Mouse (Mus musculus) bone marrow macrophage, adult 2 months (primary cell): ENCODE measurements around the gene Pecam1. TPM values are rescaled to one million over a fixed set of nuclear protein-coding genes. Genes with fewer than 3 reads are reported as not detected.

Source experiments
- H3K27ac ChIP-seq: 2 replicates; pipeline ENCODE4 v1.5.1; 2012; ENCODE audit warnings: low read depth, low read length; ENCODE audit not compliant: insufficient read depth
- H3K4me1 ChIP-seq: 2 replicates; pipeline ENCODE4 v1.6.1; 2012; ENCODE audit warnings: low read length; ENCODE audit not compliant: control insufficient read depth, insufficient read depth
- H3K4me3 ChIP-seq: 2 replicates; pipeline ENCODE4 v1.5.1; 2012; ENCODE audit warnings: mild to moderate bottlenecking, low read length, moderate library complexity; ENCODE audit not compliant: insufficient read depth
- CTCF ChIP-seq: IDR thresholded peaks from 2 replicates; pipeline ENCODE4 v1.5.1; 2012; ENCODE audit warnings: low read depth, mild to moderate bottlenecking, low read length, moderate library complexity
- POLR2A ChIP-seq: IDR thresholded peaks from 2 replicates; pipeline ENCODE4 v1.6.1; 2012; ENCODE audit warnings: mild to moderate bottlenecking, low read depth, low read length, borderline replicate concordance
- polyA plus RNA-seq: library from polyadenylated mRNA; stranded (reverse); fragments of >200 nt; gene quantifications from 2 replicates; pipeline ENCODE4 v1.2.4, GENCODE M21; 2012; ENCODE audit not compliant: missing spikeins, insufficient read depth, insufficient read length

Pecam1 gene
- polyA plus RNA-seq, 1 experiment, result 4.8 TPM

GRCm38 (mm10) chr11:106715066-106715465 lies 35.4 kb downstream of the Pecam1 start:
- Histone ChIP-seq H3K4me3 (no peak overlapping the region), H3K4me1 (peaks cover 16% of the 10 kb centered on the region), H3K27ac (no peak overlapping the region)

DNA sequence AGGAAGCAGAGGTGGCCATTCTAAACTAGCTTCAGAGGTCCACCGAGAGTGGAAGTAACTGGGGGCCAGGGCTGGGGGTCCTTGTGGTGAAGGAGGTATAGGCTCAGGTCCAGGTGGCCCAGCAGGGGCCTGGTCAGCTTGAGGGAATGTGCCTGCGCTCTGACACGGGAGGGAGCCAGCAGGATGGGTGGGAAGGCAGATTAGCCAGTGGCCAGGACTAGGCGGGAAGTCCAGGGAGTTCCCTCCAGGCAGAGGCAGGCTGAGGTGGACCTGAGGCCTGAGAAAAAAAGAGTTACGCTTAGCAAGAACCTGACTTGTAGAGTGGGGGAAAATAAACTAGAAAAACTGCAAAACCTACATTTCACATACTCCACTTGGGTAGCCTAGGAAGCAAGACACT lies 39.6 kb downstream of the Pecam1 start:
- Histone ChIP-seq H3K4me1 (no peaks in the 10 kb centered on the region), H3K27ac (no peak overlapping the region), H3K4me3 (no peak overlapping the region)
- TF ChIP-seq CTCF, result no peak
- TF ChIP-seq POLR2A, result no peak

More at GRCm38 (mm10) chr11:106715066-106715465, 35.4 kb downstream of the Pecam1 start:
- TF ChIP-seq POLR2A (no peak), CTCF (no peak)

DNA sequence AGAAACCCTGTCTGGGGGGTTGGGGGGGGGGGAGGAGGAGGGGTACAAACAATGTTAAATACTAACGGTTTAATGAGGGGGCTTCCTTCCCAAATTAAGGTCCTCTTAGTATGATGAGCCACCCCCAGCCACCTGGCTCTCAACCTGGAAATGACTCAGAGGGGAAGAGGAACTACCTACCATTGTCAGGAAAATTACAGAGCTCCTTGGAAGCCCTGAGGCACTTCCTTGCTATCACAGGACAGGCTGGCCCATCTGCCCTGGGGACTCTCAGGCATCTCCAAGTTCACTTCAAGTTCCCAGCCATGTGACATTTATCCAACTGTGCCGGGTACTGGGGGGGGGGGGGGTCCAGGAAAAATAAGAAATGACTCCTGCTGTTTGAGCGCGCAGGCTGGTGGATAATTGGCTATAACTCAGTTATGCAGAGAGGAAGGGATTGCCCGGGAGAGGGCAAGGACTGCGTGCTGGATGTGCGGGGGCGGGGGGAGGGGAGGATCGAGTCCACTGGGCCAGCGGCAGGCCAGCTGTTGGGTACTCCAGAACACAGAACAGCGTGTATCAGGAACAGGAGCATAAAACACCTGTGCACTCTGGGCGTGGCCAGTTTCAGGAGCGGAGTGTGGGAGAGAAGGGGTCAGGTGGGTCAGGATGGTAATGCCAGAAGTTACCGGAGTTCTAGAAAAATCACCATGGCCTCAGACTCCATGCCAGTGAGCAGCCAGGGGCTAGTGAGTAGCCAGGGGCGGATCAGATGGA lies 41.0 kb downstream of the Pecam1 start:
- H3K4me3 ChIP-seq, result no peak overlapping the region
- no peak for TF ChIP-seq POLR2A
- TF ChIP-seq CTCF, result no peak
- no peaks in the 10 kb centered on the region for H3K4me1 ChIP-seq
- H3K27ac ChIP-seq, result no peak overlapping the region

- Histone ChIP-seq H3K4me3 (no peak overlapping the region), H3K27ac (no peak overlapping the region), H3K4me1 (no peaks in the 10 kb centered on the region; the same call in 1 of the 2 replicates)
- TF ChIP-seq POLR2A (no peak), CTCF (no peak)
Observed at GRCm38 (mm10) chr11:106707866-106708265, 42.6 kb downstream of the Pecam1 start.

- no peak overlapping the region for H3K27ac ChIP-seq
- peaks cover 4% of the 10 kb centered on the region for H3K4me1 ChIP-seq
- no peak for TF ChIP-seq CTCF
- no peak overlapping the region for H3K4me3 ChIP-seq
Observed at GRCm38 (mm10) chr11:106707085-106707484, 43.3 kb downstream of the Pecam1 start.

- H3K27ac ChIP-seq, result no peak overlapping the region
- peaks cover 4% of the 10 kb centered on the region for H3K4me1 ChIP-seq
- no peak overlapping the region for H3K4me3 ChIP-seq
- TF ChIP-seq POLR2A, result no peak
- no peak for TF ChIP-seq CTCF
Observed at GRCm38 (mm10) chr11:106706212-106706611, 44.2 kb downstream of the Pecam1 start.

GRCm38 (mm10) chr11:106704399-106705111 lies 45.9 kb downstream of the Pecam1 start:
- TF ChIP-seq CTCF, result no peak
- no peak for TF ChIP-seq POLR2A
- no peak overlapping the region for H3K27ac ChIP-seq
- H3K4me3 ChIP-seq, result no peak overlapping the region
- peaks cover 4% of the 10 kb centered on the region for H3K4me1 ChIP-seq

DNA sequence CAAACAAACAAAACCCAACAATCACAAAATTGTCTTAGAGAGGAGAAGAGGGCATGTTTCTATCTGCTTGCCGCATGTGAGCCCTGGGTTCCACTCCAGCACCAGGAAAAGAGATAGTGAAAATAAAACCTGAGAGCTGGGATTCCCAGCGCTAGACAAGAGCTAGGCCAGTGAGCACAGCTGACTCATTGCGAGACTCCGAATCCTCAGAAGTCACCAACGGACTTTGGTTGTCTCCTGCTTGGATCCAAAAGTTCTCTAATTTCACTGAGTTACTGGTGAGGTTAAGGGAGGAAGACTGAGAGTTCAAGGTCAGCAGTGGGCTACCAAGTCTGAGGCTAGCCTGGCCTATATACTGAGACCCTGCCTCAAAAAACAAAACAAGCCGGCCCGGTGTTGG lies 46.5 kb downstream of the Pecam1 start:
- TF ChIP-seq CTCF (no peak), POLR2A (no peak)
- H3K4me3 ChIP-seq, result no peak overlapping the region
- H3K27ac ChIP-seq, result no peak overlapping the region
- peaks cover 4% of the 10 kb centered on the region for H3K4me1 ChIP-seq

DNA sequence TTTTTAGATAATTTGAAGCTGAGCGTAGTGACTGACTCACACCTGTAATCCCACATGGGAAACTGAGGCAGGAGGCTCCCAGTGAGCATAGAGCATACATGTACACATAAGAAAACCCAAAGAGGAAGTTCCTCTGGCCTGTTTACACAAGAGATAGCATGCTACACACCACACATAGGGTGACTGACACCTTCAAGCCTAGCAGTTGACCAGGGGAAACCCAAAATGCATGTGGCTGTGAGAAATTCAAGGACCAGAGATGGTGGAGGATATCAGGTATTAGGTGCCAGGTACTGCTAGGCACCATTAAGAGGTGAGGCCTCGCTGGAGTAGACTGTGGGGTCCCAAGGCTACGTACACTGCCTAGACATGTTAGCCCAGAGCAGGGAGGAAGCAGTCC lies 47.8 kb downstream of the Pecam1 start:
- Histone ChIP-seq H3K27ac (no peak overlapping the region), H3K4me1 (peaks cover 4% of the 10 kb centered on the region), H3K4me3 (no peak overlapping the region)
- TF ChIP-seq POLR2A, result no peak

GRCm38 (mm10) chr11:106701589-106701988 lies 48.8 kb downstream of the Pecam1 start:
- H3K4me1 ChIP-seq, result peaks cover 4% of the 10 kb centered on the region
- TF ChIP-seq POLR2A (no peak), CTCF (no peak)
- H3K27ac ChIP-seq, result no peak overlapping the region
- H3K4me3 ChIP-seq, result no peak overlapping the region
